Mouse (Mus musculus): ENCODE measurements around the gene Vasp.

DNA sequence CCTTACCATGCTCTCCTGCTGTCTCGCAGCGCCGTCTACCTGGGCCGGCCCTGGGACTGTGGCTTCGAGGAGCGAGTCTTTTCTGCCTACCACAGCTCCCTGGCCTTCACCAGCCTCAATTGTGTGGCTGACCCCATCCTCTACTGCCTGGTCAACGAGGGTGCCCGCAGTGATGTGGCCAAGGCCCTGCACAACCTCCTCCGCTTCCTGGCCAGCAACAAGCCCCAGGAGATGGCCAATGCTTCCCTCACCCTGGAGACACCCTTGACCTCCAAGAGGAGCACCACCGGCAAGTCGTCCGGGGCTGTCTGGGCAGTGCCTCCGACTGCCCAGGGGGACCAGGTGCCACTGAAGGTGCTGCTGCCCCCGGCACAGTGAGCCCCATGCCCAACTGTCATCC, 48.7 kb downstream of the Vasp start:
- TF ChIP-seq CTCF (IDR thresholded peaks at IDR 0.05; ENCODE audit: borderline replicate concordance, control insufficient read depth, extremely low read depth, insufficient read depth, low read length, poor library complexity) (no peak), POLR2A (IDR thresholded peaks at IDR 0.05; ENCODE audit: control insufficient read depth, extremely low read depth, insufficient read depth, low read length, poor library complexity) (no peak)

Data from thymus, adult 2 months (tissue).